Mouse (Mus musculus) thymus, postnatal 0 days (tissue): ENCODE data around the gene Tnrc18. TPM values are rescaled to one million over a fixed set of nuclear protein-coding genes. Genes with fewer than 3 reads are reported as not detected.
"Not testable (repeated sequence)": the region's sequence is repeated elsewhere in the genome, so short reads cannot be mapped to it uniquely, and the experiment has no call there.

Experiments used
- DNase-seq: peaks from one replicate; pipeline ENCODE4 v3.0.0-alpha.2; 2015; ENCODE audit warnings: low spot score
- polyA plus RNA-seq: library from polyadenylated mRNA; unstranded; fragments of >200 nt; fragmentation: Nextera tagmentation; extraction: Ambion mirVana; gene quantifications from 2 replicates; pipeline ENCODE4 v1.2.1, GENCODE M21; 2015

Gene Tnrc18
- polyA plus RNA-seq = 6.9 and 9.6 TPM in 2 replicates

DNA sequence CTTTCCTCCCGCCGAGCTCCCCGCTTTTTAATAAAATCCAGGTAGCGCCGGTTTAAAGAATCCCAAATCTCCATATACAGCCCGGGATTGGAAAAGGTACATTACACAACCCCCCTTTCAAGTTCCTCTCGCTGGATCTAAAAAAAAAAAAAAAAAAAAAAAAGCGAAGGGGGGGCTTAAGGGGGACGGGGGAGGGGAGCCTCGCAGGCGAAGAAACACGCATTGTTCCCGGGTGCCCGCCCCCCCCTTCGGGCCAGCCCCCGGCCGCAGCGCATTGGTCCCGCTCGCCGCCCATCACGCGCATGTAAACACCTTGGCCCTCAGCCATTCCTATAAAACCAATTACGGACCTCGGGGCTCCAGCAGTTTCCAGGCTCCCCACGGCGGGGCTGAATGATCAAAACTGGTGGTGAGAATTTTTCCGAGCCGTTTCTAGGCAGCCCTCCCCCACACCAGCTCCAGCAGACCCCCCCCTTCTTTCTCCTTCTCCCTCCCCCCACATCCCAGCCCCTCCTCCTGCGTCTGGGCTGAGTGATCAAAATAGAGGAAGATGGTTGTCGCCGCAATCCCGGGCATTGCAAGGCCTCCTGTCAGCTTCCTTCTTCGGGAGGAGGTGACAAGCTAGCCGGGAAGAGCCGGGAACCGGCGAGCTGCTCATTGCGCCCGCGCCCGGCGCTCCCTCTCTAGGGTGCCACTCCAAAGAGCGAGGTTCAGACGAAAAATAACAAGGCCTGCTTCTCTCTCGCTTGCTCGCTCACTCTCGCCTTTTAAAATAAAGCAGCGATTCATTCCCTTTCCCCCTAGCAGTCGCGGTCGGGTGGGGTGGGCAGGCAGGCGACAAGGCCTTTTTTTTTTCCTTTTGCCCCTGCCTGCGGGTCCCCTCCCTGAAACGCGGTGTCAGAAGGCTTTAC, at the start of gene Tnrc18:
Tnrc18 (minus strand) TSS at position 139 of the 911 bp plus-strand sequence.
- DNase-seq = peak; percentile 66

DNA sequence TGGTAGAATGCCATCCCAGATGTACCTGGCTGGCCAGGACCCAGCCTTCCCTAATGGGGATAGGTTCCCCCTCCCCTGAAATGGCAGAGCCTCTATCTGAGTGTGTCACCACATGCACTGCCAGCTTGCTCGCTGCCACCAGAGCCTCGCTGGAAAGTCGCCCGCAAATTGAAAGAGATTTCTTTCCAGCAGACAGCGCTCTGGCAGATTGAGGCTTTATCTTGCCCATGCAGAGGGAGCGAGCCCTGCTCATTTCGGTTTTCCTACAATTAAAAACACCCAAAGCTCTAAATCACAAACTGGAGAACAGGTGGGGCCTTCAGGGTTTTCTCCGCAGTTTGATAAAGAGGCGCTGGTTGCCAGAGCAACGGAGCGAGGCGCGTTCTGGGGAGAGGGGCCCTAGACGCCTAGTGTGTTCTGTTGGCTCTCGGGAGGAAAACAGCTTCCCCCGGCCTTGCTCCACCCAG, 40.3 kb upstream of the Tnrc18 start:
- no peak for DNase-seq

DNA sequence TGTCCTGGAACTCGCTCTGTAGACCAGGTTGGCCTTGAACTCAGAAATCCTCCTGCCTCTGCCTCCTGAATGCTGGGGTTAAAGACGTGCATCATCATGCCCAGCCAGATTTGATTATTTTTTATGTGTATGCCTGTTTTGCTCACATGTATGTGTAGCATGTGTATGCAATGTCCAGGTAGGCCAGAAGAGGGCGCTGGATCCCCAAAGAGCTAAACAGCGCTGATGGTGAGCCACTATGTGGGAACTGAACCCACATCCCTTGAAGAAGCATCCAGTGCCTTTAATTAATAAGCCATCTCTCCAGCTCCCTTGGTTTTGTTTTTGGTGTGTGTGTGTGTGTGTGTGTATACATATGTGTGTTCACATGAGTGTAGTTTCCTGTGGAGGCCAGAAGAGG, 38.9 kb upstream of the Tnrc18 start:
- no peak for DNase-seq

DNA sequence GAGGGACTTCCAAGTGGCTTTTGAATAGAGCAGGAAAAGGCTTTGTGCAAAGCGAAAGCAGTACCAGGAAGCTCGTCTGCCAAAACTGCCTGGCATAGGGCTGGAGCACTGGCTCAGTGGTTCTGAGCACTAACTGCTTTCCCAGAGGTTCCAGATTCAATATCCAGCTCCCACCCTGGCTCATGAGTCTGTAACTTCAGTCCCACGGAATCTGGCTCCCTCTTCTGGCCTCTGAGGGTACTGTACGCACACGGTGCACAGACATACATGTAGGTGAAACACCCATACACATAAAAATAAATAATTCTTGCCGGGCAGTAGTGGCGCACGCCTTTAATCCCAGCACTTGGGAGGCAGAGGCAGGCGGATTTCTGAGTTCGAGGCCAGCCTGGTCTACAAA, 37.4 kb upstream of the Tnrc18 start:
- peak; percentile 30 for DNase-seq

DNA sequence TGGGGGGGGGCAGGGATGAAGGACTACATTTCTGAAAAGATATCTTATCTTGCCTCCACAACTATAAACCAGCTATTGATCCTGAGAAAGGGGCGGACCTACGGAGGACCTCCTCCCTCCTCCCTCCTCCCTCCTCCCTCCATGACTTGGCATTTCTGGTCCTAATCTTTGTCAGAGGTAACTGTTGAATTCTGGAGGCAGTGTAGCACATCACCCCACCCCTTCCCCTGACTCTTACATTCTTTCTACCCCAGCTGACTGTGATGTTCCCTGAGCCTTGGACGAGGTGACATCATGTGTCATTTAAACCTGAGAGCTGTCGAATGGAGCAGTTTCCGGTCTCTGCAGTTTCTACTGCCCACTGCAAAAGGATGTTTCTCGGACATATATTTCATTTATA, 36.1 kb upstream of the Tnrc18 start:
- no peak for DNase-seq

DNA sequence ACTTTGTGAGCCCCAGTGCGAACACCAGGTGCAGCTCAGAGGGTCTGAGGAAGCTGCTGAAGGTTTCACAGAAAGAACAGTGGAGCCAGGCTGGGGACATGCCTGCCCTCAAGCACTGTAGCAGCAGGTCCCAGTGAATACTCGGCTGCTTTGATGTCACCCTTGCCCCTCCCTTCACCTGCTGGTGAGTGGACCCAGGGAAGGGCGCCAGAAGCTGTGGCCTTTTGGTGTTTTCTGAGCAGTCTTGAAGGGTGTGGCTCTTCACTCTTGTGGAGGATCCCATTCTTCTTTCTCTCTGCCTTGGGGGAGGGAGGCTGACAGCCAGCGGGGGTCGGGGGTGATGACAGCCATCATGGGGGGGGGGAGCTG, 34.2 kb upstream of the Tnrc18 start:
- DNase-seq = no peak

DNA sequence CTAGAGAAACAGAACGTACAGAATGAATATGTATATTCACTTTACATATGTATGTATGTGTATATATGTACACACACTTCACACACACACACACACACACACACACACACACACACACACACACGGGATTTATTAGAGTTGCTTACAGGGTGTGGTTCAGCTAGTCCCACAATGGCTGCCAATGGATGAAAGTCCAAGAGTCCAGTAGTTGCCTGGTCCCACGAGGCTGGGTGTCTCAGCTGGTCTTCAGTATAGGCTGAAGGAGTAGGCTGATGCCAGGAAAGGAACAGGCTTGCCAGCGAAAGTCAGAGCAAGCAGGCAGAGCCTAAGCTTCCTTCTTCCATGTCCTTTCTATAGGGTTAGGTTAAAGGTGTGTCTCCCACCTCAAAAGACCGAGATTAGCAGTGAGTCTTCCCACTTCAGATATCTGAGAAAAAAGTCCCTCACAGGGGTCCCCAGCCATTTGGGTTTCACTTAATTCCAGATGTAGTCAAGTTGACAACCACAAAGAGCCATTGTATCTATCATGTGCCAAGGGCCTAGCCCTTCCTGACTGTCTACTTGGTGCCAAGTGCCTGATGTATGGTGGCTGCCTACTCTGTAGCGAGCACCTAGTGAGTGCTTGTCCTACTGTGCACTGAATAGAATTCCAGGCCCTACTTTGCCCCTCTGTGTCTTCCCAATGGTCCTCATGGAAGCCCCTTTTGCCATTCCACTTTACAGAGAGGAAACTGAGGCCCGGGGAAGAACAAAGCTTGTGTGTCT, 33.6 kb upstream of the Tnrc18 start:
- no peak for DNase-seq

DNA sequence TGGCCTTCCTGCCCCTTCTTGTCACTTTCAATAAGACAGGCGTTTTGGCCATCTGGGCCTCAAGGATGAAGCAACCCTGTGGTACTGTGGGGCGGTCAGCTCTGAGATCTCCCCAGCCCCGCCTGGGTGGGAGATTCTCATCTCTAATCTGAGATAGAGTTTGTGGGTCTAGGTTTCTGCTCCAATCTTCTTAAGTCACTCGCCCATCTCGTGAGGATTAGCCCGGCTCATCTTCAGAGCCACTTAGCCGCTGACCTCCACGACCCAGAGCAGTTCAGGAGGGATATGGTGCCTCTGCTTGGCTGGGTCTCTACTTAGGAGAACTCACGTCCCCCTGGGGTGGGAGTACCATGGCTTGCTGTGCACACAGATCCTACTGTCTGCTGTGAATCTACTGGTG, 33.0 kb upstream of the Tnrc18 start:
- DNase-seq = no peak

DNA sequence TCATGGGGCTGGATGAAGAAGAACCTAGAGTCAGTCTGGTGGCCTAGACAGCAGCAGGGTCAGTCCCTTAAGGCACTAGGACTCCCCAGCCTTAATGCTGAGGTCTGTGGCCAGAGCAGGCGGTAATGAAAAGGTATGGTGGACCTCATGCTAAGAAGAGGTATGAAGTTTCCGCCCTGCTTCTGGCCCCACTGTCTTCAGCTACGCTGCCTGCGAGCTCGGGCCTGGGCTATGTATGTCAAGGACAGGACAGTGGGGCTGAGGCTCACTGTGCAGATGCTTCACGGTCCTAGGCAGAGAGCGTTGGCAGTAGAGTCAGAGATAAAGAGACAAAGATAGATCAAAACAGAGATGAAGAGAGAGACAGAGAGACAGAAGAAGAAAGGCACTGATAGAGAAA, 31.4 kb upstream of the Tnrc18 start:
- DNase-seq = no peak

DNA sequence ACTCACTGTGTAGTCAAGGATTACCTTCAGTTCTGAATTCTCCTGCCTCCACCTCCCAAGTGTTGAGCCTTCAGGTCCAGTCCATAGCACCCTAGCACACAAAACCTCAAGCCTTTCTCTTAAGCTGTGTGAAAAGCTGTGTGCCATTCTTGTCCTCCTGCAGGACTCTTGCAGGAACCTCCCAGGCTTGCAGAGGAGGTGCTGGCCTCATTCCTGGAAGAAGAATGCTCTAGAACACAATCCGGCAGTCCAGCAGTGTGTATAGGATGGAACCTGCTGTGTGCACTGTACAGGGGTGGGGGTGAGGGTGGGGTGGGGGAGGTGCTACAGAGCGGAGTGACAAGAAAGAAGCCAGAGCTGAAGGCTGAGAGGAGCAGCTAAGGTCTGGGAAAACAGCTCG, 30.7 kb upstream of the Tnrc18 start:
- no peak for DNase-seq

DNA sequence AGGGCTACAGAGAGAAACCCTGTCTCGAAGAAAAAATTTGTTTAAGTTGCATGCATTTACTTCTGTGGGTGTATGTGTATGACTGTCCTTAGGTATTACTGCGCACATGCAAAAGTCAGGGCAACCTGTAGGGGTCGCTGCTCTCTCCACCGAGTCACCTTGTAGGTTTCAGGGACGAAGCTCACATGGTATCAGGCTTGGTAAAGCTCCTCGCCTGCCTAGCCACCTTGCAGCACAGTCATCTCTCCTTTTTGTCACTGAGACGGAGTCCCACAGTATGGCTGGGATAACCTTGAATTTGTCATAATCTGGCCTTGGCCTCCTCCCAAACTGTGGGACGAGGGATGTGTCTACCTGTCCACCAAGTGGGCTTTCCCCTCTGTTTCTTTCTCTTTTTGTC, 27.0 kb upstream of the Tnrc18 start:
- peak; percentile 23 for DNase-seq

DNA sequence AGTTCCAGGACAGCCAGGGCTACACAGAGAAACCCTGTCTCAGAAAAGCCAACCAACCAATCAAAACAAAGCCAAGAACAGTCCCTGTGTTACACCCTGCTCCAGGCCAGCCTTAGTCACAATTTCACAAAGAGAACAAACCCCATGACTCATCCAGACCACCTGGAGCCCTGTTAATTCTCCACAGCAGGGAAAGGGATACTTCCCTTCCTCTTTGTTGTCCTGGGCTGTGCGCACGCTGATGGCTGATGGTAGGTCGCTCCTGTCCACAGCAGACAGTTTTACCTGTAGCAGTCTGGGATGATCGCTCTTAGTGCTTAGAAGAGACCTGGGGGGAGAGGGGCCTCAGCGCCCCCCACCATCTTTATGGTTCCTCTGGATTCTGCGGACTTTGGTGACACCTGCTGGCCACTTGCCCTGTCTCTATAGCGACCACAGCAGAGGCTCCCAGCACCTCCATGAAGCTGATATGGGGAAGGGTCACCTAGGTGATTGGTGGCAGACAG, 24.7 kb upstream of the Tnrc18 start:
- no peak for DNase-seq

DNA sequence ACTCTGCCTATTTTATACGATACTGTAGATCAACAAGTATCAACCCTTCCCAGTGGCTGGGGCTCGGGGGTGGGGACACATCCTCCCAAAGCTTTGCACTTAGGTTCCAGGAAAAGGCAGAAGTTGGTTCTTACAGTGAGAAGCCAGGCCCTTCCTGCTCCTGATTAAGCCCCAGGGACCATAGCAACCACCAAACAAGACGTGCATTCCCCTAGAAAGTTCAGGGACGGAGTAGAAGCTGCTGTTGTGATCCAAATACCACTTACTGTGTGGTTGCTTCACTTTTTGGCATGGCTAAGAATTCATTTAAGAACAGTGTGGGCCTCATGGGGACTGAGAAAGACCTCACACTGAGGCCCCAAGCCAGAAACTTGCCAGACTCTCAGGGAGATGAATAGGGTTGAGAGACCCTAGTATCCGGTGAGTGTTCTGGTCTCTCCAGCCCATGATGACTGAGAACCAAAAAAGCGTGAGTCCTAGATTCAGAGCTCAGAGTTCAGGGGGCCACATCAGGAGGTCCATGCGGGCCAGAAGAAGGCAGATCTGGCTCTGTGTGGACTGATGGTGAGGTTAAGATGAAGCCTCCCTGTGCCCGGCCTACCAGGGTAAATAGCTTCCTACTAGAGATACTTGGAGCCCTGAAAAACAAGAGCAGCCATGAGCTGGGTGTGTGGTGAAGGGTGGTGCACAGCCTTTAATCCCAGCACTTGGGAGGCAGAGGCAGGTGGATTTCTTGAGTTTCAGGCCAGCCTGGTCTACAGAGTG, 24.1 kb upstream of the Tnrc18 start:
- DNase-seq = no peak

DNA sequence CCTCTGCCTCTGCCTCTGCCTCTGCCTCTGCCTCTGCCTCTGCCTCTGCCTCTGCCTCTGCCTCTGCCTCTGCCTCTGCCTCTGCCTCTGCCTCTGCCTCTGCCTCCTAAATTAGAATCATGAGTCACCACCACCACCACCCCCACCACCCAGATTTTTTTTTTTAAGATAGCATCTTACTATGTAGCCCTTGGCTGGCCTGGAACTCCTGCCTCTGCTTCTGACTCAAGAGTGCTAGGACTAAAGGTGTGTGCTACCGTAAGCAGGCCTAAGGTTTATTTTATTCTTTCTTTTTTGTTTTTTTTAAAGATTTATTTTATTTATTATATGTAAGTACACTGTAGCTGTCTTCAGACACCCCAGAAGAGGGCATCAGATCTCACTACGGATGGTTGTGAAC, 20.0 kb upstream of the Tnrc18 start:
- not testable (repeated sequence) for DNase-seq

DNA sequence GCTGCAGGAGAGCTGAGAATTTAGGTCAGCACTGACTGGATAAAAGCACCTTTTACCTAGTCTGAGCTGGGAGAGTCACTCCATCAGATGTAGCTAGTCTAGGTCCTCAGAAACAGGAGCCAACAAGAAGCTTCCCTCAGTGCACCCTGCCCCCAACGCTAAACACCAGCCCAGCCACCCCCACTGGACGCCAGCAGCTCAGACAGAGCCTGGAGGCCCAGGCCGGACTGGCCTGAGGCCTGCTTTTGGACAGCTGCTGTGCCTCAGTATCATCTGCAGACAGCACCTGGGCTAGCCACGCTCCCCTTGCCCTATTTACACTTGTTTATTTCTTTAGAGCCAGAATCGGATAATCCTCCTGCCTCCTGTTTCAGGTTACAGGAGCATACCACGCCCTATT, 19.4 kb upstream of the Tnrc18 start:
- no peak for DNase-seq

DNA sequence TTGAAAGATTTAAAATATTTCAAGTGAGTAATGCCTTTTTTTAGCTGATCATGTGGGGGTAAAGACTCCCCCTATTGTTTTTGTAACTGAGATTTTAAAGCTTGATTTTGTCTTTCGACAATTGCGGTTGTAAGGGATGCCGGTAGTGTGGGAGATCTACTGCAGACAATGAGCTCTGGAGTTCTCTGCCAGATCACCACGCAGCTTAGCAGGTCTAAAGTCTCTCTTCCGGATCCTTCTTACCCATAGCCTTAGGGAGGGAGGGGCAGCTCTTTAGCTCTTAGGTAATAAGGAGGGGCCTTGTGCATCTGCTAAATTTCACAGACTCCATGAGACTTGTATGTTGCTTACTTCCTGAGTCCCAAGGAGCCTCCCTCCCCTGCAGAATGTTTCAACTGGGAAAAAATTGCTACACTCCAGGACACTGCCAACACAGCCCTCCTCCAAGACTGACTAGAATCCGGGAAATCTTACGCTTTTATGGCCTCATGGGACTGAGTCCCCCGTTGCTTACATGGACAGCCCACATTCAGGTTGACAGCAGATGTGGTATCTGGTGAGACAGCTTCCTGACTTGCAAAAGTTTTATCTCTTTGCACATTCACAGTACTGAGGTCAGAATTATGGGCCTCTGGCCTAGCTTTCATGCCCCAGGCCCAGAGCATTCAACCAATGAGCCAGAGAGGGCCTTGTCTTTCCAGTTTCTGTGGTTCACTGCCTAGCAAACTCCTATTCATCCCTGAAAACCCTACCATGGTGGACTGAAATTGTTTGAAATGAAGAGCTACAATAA, 16.4 kb upstream of the Tnrc18 start:
- no peak for DNase-seq

DNA sequence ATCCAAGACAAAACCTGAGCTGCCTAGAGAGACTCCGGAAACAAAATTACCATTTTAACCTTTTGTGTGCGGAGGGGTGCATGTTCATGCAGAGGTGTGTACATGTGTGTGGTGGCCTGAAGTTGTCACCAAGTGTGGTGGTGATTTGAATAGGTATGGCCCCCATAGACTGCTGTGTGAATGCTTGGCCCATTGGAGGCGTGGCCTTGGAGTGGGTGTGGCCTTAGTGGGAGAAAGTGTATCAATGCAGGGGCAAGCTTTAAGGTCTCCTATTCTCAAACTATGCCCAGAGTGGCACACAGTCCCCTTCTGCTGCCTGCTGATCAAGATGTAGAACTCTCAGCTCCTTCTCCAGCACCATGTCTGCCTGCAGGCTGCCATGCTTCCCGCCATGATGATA, 8.7 kb upstream of the Tnrc18 start:
- no peak for DNase-seq

DNA sequence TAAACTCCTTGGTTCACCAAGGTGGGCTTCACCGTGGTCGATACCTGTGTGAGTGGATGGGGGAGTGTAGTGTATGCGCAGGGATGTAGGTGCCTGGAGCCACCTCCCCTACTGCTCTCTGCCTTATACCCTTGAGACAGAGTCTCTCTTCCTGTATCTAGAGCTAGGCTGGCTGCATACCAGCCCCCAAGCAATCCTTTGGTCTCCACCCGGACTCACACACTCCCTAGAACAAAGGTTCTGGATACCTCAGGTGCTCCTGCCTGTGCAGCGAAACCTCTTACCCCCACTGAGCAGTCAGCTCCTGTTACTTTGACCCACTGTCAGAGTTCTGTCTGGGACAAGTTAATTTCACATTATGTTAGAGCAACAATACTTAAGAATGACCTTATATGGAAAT, 8.2 kb upstream of the Tnrc18 start:
- no peak for DNase-seq

DNA sequence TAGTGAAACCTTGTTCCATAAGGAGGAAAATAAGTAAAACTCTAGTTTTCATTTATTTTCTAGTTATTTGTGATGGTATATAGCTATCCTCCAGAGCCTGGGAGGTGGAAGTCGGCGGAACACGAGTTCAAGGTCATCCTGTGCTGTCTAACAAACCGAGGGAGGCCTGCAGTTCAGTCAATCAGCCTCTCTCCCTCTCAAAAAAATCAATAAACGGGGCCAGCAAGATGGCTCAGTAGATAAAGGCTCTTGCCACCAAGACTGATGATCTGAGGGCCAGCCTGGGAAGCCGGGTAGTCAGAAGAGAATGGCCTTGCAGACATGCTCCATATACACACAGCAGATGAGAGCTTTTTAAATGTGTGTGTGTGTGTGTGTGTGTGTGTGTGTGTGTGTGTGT, 6.6 kb upstream of the Tnrc18 start:
- DNase-seq = no peak
